Mouse (Mus musculus) cerebellum, postnatal 36 days (tissue): ENCODE results near the gene Rab10.

Experiments used
- DNase-seq, 2 experiments: peaks; one replicate each; pipeline ENCODE4 v3.0.0; 2021 to 2022; ENCODE audit warnings: mixed read lengths in 2 of 2

The Rab10 gene

DNA sequence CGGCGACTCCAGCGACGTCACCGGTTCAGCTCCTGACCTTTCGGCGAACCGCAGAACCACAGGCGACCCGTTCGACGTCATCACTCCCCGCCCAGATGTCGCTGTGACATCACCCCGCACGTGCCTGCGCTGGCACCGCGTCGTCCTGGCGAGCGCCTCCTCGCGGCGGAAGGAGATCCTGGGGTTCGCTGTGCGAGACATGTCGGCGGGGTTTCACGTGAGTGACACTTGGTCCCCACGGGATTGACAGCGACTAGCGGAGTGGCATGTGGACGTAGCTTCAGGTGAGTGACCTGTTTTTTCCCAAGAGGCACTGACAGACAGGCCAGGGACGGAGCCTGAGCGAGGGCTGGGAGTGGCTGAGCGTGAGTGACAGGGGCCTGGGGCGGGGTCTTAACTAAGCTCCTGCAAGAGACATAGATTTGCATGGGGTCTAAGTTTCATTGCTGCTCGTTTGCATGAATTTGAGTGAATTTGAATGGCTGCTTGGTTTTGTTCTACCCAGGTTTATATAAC lies 74.1 kb downstream of the Rab10 start:
- peak; percentile 96 to 97 for DNase-seq

DNA sequence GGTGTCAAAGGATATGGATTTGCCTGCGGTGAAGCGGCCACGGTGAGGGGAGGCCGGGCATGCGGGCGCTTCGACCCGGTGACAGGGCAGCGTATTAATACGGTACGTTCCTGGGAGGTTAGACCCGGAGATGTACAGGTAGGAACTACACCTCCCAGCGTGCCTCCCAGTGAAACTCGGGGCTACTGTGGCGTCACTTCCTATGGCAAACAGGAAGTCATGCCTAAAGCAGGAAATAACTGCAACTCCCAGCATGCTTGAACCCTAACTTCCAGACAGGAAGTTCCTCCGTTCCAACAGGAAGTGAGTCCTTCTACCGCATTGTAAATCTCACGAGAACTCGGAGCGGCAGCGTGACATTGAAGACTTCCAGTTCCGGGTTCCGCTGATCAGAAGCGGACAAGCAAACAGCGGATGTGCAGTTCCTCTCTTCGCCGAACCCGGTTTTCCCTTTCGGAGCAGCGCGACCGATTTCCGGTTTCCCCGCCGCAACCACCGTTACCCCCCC lies 74.6 kb downstream of the Rab10 start:
- DNase-seq = peak; percentile 86 to 91

DNA sequence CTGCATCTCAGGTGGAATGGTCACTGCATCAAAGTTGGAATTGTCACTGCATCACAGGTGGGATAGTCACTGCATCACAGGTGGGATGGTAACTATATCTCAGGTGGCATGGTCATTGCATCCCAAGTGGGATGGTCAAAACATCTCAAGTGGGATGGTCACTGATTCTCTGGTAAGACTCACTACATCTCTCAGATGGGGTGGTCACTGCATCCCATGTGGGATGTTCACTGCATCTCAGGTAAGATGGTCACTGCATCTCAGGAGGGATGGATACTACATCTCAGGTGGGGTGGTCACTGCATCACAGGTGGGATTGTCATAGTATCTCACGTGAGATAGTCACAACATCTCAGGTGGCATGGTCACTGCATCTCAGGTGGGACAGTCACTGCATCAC lies 75.7 kb downstream of the Rab10 start:
- no peak for DNase-seq

DNA sequence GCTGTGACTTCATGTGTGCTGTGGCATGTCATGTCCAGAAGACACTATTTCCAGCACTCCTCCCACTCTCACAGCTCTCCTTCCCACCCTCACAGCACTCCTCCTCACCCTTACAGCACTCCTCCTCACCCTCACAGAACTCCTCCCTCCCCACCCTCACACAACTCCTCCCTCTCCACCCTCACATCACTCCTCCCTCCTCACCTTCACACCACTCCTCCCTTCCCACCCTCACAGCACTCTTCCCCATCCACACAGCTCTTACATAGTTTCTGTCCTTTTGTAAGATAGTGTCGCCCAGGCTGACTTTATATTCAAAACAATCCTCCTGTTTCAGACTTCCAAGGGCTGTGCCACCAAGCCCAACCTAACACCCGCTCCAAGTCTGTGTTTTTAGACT lies 86.4 kb downstream of the Rab10 start:
- no peak for DNase-seq

DNA sequence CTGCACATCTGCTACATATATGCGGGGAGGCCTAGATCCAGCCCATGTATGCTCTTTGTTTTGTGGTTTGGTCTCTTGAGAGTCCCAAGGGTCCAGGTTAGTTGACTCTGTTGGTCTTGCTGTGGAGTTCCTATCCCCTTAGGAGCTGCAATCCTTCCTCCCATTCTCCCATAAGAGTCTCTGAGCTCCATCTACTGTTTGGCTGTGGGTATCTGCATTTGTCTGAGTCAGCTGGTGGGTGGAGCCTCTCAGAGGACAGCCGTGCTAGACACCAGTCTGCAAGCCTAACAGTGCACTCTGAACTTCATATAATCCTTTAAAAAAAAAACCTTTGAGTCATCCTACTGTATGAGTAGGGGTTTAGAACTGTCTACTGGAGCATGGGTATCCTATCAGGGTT lies 99.6 kb downstream of the Rab10 start:
- DNase-seq = no peak

DNA sequence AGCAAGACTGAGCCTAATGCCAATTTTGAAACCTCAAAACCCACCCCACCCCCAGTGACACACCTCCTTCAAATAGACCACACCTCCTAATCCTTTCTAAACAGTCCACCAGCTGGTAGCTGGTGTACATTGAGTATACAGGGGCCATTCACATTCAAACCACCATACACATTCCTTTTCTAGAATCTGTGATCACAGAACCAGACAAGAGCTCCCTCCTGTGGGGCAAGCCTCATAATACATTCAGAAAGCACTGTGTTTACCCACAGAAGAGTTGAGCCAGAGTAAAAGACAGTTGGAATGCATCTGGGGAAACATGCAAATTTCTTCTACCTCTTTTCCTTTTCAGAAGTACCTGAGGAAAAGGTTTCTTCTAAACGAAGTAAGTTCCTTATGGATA lies 100.6 kb downstream of the Rab10 start:
- no peak for DNase-seq
